Mouse (Mus musculus) retina, embryonic 14.5 days (tissue): ENCODE data around the gene Siglecf.
"Not testable (repeated sequence)": the region's sequence is repeated elsewhere in the genome, so short reads cannot be mapped to it uniquely, and the experiment has no call there.

Experiments
- DNase-seq: peaks from one replicate; pipeline ENCODE4 v3.0.0-alpha.2; 2015; ENCODE audit warnings: low spot score

Siglecf gene

DNA sequence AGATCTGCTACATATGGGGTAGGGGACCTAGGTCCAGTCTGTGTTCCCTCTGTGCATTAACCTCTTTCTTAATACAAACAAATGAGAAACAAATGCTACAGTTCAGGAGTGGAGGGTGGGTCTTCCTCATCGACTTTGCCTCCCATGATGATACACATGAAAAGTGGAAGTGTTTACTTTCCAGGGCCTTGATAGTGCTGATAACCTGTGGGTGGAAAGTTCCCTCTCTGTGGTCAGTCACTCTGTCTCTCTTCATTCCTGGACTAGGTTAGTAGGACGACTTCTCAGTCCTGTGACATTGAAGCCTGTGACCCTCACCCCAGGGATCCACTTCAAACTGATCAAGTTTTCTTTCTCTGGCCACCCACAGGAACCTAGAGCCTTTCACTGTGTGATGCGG is at the start of gene Siglecf:
Siglecf (plus strand) TSS at position 188 of the 400 bp plus-strand sequence.
- DNase-seq = no peak

- DNase-seq = no peak
These were observed 45.9 kb upstream of the Siglecf start for GRCm38 (mm10) chr7:43305235-43305634.

DNA sequence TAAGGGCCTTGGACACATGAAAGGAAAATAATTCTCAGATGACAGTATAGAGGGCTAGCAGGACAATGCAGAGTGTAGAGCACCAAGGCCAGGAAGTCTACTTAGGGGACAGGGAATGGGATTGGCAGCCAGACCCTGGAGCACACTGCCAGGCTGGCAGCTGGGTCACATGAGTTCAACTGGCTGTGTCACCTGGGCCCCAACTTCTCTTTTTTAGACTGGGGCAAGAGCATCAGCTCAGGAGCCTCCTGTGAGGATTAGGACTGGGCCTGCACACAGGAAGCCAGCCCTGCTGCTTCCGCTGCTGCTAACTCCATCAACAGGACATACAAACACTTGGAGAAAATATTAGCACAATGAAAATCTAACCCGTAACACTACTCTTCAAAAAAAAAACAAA is 42.1 kb upstream of the Siglecf start:
- no peak for DNase-seq

GRCm38 (mm10) chr7:43311632-43312031 is 39.5 kb upstream of the Siglecf start:
- DNase-seq = no peak

DNA sequence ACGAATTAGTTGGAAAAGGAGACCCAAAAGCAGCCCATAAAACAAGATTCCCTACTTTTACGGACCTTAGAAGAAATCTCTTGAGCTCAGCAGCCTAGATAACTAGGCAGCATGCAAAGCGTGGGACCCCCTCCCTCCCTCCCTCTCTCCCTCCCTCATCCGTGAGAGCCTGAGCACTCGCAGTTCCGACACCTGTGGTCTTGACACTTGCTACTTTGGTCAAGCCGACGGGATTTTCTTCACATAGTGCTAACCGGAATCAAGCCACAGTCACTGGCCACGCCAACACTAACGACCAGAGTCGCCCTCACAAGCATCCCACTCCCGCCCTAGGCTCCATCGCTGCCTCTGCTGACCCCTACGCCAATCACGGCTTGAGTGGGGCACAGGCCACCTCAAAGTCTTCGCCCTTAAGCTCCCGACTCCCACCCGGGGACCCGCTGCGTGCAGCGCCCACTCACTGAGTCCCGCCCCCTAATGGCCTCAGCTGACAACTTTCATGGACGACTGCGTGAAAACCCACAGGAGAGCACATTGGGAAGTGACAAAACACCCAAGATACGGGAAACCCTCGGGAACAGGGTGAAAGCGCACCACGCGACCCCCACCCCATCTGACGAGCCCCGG is 38.6 kb upstream of the Siglecf start:
- DNase-seq = no peak

DNA sequence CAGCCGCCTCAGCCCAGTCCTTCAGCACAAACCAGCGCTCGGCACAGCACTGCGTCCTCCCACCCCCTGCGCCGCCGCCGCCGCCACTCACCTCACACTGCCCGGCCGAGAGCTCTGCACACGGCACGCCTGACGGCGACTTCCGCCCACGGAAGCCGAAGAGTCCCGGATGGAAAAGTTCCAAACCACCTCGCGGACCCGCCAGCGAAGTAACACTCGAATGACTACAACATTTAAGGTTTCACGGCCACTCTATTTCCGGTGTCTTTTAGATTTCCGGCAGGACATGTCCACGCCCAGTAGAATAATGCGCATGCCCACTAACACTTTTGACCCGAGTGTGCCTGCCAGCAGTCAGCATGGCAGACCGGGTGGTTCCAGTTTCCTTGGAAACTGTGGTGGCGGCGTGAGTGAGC is 38.1 kb upstream of the Siglecf start, which contains the start of gene Zfp715:
Zfp715 (minus strand) TSS at position 282 of the 416 bp plus-strand sequence.
- DNase-seq = peak; percentile 96

- no peak for DNase-seq
These were observed 24.8 kb upstream of the Siglecf start for GRCm38 (mm10) chr7:43326223-43326780.

GRCm38 (mm10) chr7:43328101-43328500 is 23.0 kb upstream of the Siglecf start:
- no peak for DNase-seq

DNA sequence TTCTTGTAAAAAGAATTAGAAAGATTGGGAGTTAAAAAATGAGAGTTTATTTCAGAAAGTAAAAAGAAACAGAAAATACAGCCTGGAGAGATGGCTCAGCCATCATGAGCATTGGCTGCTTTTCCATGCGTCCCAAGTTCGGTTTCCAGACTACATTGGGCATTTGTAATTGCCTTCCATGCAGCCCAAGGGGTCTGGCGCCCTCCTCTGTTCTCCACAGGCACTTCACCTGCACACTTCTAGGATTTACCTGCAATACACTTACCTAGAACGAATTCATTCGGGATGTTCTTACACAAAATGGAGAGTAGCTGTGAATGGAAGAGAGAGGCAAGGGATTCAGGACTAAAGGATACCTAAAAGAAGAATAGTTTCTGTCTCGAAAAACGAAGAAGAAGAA is 17.9 kb upstream of the Siglecf start:
- DNase-seq = no peak

DNA sequence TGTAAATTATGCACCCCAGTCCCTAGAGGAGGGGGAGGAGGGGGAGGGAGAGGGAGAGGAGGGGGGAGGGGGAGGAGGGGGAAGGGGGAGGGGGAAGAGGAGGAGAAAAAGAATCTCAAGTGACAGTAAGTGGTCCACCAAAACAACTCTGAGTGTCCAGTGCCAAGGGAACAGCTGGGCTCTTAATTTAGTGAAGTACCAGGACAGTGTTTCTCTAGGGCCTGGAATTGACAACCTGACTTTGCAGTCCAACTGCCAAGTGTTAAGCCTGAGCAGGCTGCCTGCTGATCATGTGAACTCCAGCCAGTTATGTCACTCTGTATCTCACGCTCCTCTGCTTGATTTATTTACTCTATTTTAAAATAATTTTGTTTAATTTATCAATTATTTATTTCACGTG is 17.2 kb upstream of the Siglecf start:
- DNase-seq = no peak

- no peak for DNase-seq
These were observed 10.4 kb upstream of the Siglecf start for GRCm38 (mm10) chr7:43340771-43341170.

DNA sequence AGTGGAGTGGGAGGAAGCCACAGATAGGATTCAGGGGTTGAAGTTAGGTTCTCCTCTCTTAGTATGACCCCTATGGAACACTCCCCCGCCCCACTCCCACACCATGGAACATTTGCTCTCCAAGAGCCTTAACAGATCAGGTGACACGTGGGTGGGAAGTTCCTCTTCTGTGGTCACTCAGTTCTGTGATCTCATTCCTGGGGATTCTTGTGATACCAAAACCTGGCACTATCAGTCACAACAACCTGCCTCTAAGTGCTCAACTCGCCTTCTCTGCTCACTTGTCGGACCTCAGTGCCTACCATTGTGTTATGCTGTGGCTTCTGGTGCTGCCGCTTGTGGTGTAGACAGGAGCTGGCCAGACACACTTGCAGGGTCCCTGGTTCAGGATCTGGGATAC is 8.0 kb upstream of the Siglecf start:
- DNase-seq = no peak

DNA sequence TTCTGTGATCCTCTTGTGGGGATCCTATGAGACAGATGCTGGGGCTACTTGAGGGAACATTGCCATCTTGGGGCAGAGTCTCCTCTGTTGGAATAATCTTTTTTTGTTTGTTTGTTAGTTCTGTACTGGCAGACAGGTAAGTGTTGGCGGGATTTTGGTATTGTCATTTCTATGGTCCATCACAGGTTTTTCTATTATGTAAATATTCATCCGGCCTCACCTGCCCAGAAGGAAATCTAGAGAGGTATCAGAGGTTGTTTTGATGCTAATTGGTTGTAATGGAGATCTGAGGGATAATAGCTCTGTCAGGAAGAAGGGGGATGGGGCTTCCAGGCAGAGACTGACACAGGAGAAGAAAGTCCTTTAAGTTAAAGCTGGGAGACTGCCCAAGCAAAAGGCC is 7.1 kb upstream of the Siglecf start:
- DNase-seq = no peak

DNA sequence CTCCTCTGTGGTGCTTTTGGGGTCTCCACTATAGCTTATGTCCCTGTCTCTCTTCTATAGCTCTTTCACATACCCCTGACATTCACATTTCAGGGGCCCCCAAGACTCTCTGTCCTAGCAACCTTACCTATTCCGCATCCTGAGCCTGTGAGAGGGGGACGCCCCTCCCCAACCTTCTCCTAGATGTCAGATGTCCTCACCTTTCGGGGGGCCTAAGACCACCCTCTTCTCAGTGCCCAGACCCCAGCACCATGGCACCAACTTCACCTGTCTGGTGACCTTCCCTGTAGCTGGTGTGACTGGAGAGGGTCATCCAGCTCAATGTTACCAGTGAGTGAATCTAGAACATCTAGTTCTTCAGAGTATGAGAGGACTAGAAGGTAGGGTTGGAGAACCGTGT is 6.7 kb upstream of the Siglecf start:
- no peak for DNase-seq

DNA sequence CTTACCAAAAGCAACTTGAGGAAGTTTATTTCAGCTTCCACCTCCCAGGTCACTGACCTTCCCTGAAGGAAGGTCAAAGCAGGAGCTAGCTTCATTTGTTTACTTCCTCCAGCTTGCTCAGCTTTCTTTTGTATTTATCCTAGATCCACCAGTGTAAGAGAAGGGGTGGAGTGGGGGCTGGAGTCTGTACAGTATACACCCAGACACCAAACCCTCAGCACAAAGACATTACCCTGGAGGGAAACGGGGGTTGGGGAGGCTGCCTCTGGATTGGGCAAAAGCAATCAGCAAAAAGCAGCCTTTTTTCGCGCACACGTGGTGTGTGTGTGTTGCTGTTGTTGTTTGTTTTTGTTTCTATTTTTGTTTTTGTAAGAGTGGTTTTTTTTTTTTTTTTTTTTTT is 5.0 kb upstream of the Siglecf start:
- DNase-seq = no peak

DNA sequence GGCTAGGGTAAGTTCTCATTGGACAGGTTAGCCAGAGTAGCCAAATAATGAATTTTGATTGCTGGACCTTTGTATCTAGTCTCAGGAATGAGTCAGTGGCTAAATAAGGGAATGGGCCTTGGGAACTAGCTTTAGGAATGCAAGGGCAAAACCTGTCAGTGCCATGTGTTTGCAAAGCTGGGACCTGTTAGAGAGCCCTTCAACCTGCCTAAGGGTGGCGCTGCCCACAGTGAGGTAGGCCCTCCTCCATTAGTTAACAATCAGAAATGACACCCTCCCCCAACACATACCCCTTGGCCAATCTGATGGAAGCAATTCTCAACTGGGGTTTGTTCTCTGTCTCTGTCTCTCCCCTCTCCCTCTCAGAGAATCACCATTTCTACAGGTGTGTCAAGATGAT is 4.6 kb upstream of the Siglecf start:
- DNase-seq = no peak

DNA sequence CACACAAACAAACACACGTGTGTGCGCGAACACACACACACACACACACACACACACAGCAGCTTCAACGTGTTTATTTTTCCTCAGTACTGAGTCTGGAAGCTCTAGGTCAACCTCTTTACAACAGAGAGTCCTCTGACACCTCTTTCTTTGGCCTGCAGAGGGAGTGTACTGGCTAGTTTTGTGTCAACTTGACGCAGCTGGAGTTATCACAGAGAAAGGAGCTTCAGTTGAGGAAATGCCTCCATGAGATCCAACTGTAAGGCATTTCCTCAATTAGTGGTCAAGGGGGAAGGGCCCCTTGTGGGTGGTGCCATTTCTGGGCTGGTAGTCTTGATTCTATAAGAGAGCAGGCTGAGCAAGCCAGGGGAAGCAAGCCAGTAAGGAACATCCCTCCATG is 1.5 kb upstream of the Siglecf start:
- not testable (repeated sequence) for DNase-seq

DNA sequence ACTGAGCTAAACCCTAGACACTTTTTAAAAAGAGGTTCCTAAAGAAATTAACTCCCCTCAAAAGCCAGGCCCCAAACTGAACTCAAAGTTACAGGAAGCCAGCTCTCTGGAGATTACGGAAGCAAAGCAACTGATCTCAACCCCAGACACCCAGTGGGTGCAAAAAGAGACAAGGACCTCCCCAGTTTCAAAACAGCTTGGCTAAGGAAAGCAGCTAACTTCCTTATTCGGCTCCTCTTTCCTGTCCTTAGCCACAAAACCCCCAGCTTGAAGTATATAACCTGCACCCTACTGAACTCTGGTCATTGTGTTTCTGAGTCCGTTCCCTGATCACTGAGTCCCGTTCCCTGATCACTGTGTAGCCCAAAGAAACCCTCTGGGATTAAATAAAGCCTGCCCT is 2.0 kb downstream of the Siglecf start:
- no peak for DNase-seq

GRCm38 (mm10) chr7:43353758-43354157 is 2.6 kb downstream of the Siglecf start:
- no peak for DNase-seq

DNA sequence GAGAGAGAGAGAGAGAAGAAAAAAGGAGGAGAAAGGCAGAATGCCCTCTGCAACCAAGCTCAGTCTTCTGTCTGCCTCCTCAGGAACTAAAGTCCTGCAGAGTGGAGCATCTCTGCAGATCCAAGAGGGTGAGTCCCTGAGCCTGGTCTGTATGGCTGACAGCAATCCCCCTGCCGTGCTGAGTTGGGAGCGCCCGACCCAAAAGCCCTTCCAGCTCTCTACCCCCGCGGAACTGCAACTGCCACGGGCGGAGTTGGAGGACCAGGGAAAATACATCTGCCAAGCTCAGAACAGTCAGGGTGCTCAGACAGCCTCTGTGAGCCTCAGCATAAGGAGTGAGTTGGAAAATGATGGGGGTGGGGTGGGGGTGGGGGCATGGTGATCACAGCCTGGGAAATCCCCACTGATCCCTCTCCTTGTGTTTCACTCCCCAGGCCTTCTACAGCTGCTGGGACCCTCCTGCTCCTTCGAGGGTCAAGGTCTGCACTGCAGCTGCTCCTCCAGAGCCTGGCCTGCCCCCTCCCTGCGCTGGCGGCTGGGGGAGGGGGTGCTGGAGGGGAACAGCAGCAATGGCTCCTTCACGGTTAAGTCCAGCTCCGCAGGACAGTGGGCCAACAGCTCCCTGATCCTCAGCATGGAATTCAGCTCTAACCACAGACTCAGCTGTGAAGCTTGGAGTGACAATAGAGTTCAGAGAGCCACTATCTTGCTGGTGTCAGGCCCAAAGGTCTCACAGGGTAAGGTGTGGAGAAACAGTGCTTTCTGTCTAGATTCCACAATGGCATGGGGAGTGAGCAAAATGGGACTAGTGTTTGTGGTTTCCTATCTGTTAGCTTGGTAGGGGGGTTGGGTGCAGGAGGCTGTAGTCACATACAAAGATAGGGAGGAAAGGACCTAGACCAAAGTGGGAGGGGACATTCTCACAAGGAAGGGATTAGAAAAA is 4.0 kb downstream of the Siglecf start:
- DNase-seq = peak; percentile 18

- DNase-seq = no peak
These were observed 7.4 kb downstream of the Siglecf start for GRCm38 (mm10) chr7:43358556-43358955.

GRCm38 (mm10) chr7:43361442-43361841 is 10.3 kb downstream of the Siglecf start:
- DNase-seq = no peak

DNA sequence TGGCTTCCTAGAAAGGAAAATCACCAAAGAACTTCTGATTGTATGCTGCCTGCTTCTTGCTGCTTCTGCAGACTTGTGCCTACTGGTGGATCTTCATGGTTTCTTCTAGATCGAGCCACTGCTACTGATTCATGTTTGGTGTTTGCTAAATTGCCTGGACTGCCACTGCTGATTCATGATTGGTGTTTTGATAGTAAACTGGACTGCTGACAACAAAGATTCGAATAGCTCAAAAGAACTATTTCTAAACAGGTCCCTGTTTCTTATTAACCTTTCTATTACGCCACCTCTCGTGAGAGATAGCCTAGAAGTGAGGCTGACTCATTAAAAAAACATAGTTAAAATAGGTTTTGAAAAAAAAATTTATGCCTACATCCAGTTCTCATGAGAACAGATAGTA is 10.9 kb downstream of the Siglecf start:
- no peak for DNase-seq
